Mouse (Mus musculus) ovary, postnatal 36 days (tissue): ENCODE results near the gene Nrg4.

Experiments used
- DNase-seq: peaks from one replicate; pipeline ENCODE4 v3.0.0; 2022; ENCODE audit warnings: low spot score, mixed read lengths

Gene Nrg4

GRCm38 (mm10) chr9:55213396-55213795, 113.2 kb downstream of the Nrg4 start:
- DNase-seq = no peak

GRCm38 (mm10) chr9:55211611-55212010, 115.0 kb downstream of the Nrg4 start:
- no peak for DNase-seq

GRCm38 (mm10) chr9:55208790-55209481, 117.7 kb downstream of the Nrg4 start, which contains the start of gene Fbxo22:
Gene Fbxo22 (plus strand): TSS chr9:55208925.
- peak; percentile 86 for DNase-seq

- DNase-seq = no peak
Measured at GRCm38 (mm10) chr9:55208458-55208789, 118.2 kb downstream of the Nrg4 start.

GRCm38 (mm10) chr9:55199348-55199747, 127.3 kb downstream of the Nrg4 start:
- DNase-seq = no peak

- no peak for DNase-seq
Measured at GRCm38 (mm10) chr9:55198260-55198659, 128.4 kb downstream of the Nrg4 start.

- DNase-seq = no peak
Measured at GRCm38 (mm10) chr9:55195876-55196275, 130.8 kb downstream of the Nrg4 start.

GRCm38 (mm10) chr9:55174235-55174634, 152.4 kb downstream of the Nrg4 start:
- no peak for DNase-seq

- DNase-seq = no peak
Measured at GRCm38 (mm10) chr9:55172195-55172685, 154.4 kb downstream of the Nrg4 start.

- DNase-seq = no peak
Measured at GRCm38 (mm10) chr9:55170655-55171412, 155.8 kb downstream of the Nrg4 start.
